Mouse (Mus musculus): Measurements from ENCODE around the gene Abhd14a.

Abhd14a gene

GRCm38 (mm10) chr9:106452821-106453220, 5.3 kb upstream of the Abhd14a start:
- DNase-seq (ENCODE audit: low read depth, low spot score), result peak; percentile 78

GRCm38 (mm10) chr9:106452351-106452750, 4.9 kb upstream of the Abhd14a start:
- no peak for DNase-seq (ENCODE audit: low read depth, low spot score)

GRCm38 (mm10) chr9:106451899-106452298, 4.4 kb upstream of the Abhd14a start:
- no peak for DNase-seq (ENCODE audit: low read depth, low spot score)

GRCm38 (mm10) chr9:106451298-106451697, 3.8 kb upstream of the Abhd14a start:
- DNase-seq (ENCODE audit: low read depth, low spot score), result no peak

- peak; percentile 70 for DNase-seq (ENCODE audit: low read depth, low spot score)
Observed at GRCm38 (mm10) chr9:106450661-106451060, 3.2 kb upstream of the Abhd14a start.

- DNase-seq (ENCODE audit: low read depth, low spot score), result no peak
Observed at GRCm38 (mm10) chr9:106449947-106450346, 2.5 kb upstream of the Abhd14a start.

- DNase-seq (ENCODE audit: low read depth, low spot score), result peak; percentile 73
Observed at GRCm38 (mm10) chr9:106448498-106449031, 1.1 kb upstream of the Abhd14a start.

- no peak for DNase-seq (ENCODE audit: low read depth, low spot score)
Observed at GRCm38 (mm10) chr9:106447951-106448350, 473 bp upstream of the Abhd14a start.

GRCm38 (mm10) chr9:106444836-106445235, 2.6 kb downstream of the Abhd14a start:
- DNase-seq (ENCODE audit: low read depth, low spot score), result no peak

- DNase-seq (ENCODE audit: low read depth, low spot score), result no peak
Observed at GRCm38 (mm10) chr9:106442680-106443079, 4.8 kb downstream of the Abhd14a start.

- no peak for DNase-seq (ENCODE audit: low read depth, low spot score)
Observed at GRCm38 (mm10) chr9:106436566-106436965, 10.9 kb downstream of the Abhd14a start.

- DNase-seq (ENCODE audit: low read depth, low spot score), result no peak
Observed at GRCm38 (mm10) chr9:106433389-106433788, 14.1 kb downstream of the Abhd14a start.

- no peak for DNase-seq (ENCODE audit: low read depth, low spot score)
Observed at GRCm38 (mm10) chr9:106430015-106430264, 17.5 kb downstream of the Abhd14a start.

- peak; percentile 96 for DNase-seq (ENCODE audit: low read depth, low spot score)
Observed at GRCm38 (mm10) chr9:106429221-106430014, 18.1 kb downstream of the Abhd14a start, which contains the start of gene Rpl29. Rpl29 (plus strand) TSS chr9:106429454.

GRCm38 (mm10) chr9:106428719-106429220, 18.7 kb downstream of the Abhd14a start:
- peak; percentile 48 for DNase-seq (ENCODE audit: low read depth, low spot score)

GRCm38 (mm10) chr9:106421865-106422160, 25.7 kb downstream of the Abhd14a start:
- peak; percentile 93 for DNase-seq (ENCODE audit: low read depth, low spot score)

GRCm38 (mm10) chr9:106421033-106421864, 26.2 kb downstream of the Abhd14a start:
- no peak for DNase-seq (ENCODE audit: low read depth, low spot score)

GRCm38 (mm10) chr9:106420608-106421007, 26.9 kb downstream of the Abhd14a start:
- DNase-seq (ENCODE audit: low read depth, low spot score), result no peak

- peak; percentile 52 for DNase-seq (ENCODE audit: low read depth, low spot score)
Observed at GRCm38 (mm10) chr9:106417841-106418625, 29.4 kb downstream of the Abhd14a start.

GRCm38 (mm10) chr9:106416826-106417225, 30.7 kb downstream of the Abhd14a start:
- no peak for DNase-seq (ENCODE audit: low read depth, low spot score)

GRCm38 (mm10) chr9:106413606-106414005, 33.9 kb downstream of the Abhd14a start:
- DNase-seq (ENCODE audit: low read depth, low spot score), result no peak

- no peak for DNase-seq (ENCODE audit: low read depth, low spot score)
Observed at GRCm38 (mm10) chr9:106412210-106412609, 35.3 kb downstream of the Abhd14a start.
